Mouse (Mus musculus) embryonic facial prominence, embryonic 14.5 days (tissue): ENCODE data around the gene Dtnb. TPM values are rescaled to one million over a fixed set of nuclear protein-coding genes. Genes with fewer than 3 reads are reported as not detected.

Experiments used
- ATAC-seq: fragments of 200-750 bp; cut with Nextera tagmentation; 2 replicates; pipeline ENCODE4 v1.8.0; 2017; ENCODE audit warnings: low read depth, moderate number of reproducible peaks, moderate TSS enrichment
- DNase-seq: peaks from one replicate; pipeline ENCODE4 v3.0.0-alpha.2; 2015; ENCODE audit warnings: low spot score
- H3K27ac ChIP-seq: fragments of 300-500 bp; sonication (generic); replicated peaks from 2 replicates; pipeline ENCODE4 v1.5.1; 2014; ENCODE audit warnings: low read depth, mild to moderate bottlenecking, low read length, moderate library complexity
- H3K27me3 ChIP-seq: fragments of 300-500 bp; sonication (generic); replicated peaks from 2 replicates; pipeline ENCODE4 v1.6.1; 2014; ENCODE audit warnings: low read length; ENCODE audit not compliant: control insufficient read depth, insufficient read depth
- H3K36me3 ChIP-seq: fragments of 300-500 bp; sonication (generic); 2 replicates; pipeline ENCODE4 v1.6.1; 2014; ENCODE audit warnings: low read length, mixed read lengths; ENCODE audit not compliant: control insufficient read depth, insufficient read depth
- H3K4me1 ChIP-seq: fragments of 300-500 bp; sonication (generic); 2 replicates; pipeline ENCODE4 v1.6.1; 2014; ENCODE audit warnings: antibody characterized with exemption, low read length; ENCODE audit not compliant: control insufficient read depth, insufficient read depth
- H3K4me2 ChIP-seq: fragments of 300-500 bp; sonication (generic); 2 replicates; pipeline ENCODE4 v1.6.1; 2014; ENCODE audit warnings: low read depth, mild to moderate bottlenecking, low read length, moderate library complexity, mixed read lengths
- H3K4me3 ChIP-seq: fragments of 300-500 bp; sonication (generic); 2 replicates; pipeline ENCODE4 v1.5.1; 2014; ENCODE audit warnings: low read depth, mild to moderate bottlenecking, low read length
- H3K9ac ChIP-seq: fragments of 300-500 bp; sonication (generic); 2 replicates; pipeline ENCODE4 v1.6.1; 2014; ENCODE audit warnings: low read depth, mild to moderate bottlenecking, low read length, moderate library complexity, mixed read lengths
- H3K9me3 ChIP-seq: fragments of 300-500 bp; sonication (generic); 2 replicates; pipeline ENCODE4 v1.6.1; 2016; ENCODE audit warnings: low read length; ENCODE audit not compliant: control insufficient read depth
- WGBS: fragments of 180-500 bp; shearing (Covaris S2); extraction: QIAGEN DNeasy Blood & Tissue Kit; methylation state at CpG from one replicate; pipeline ENCODE4 v1.1.7; 2014; 5-methylcytosine and 5-hydroxymethylcytosine counted together
- polyA plus RNA-seq: library from polyadenylated mRNA; unstranded; fragments of >200 nt; fragmentation: Nextera tagmentation; extraction: Ambion mirVana; gene quantifications from 2 replicates; pipeline ENCODE4 v1.2.1, GENCODE M21; 2014

The Dtnb gene
- polyA plus RNA-seq, 1 experiment from 2014 or later, result 27.4 TPM

- Histone ChIP-seq H3K4me3 (peak overlapping the region; percentile 40; the same call in 1 of the 2 replicates), H3K27me3 (no peaks in the 10 kb centered on the region), H3K4me1 (peaks cover 30% of the 10 kb centered on the region), H3K4me2 (peak overlapping the region; percentile 62), H3K9ac (no peak overlapping the region), H3K9me3 (no peaks in the 10 kb centered on the region), H3K36me3 (no peaks in the 10 kb centered on the region), H3K27ac (no peak overlapping the region)
- 55% methylated on average over 7 of the region's 7 CpGs for WGBS
- ATAC-seq (no peak), DNase-seq (no peak)
Observed at GRCm38 (mm10) chr12:3791257-3791656, 219.1 kb downstream of the Dtnb start.

GRCm38 (mm10) chr12:3791732-3792131, 219.6 kb downstream of the Dtnb start:
- peak overlapping the region; percentile 62 for H3K4me2 ChIP-seq
- H3K27ac ChIP-seq, result no peak overlapping the region
- H3K9me3 ChIP-seq, result no peaks in the 10 kb centered on the region
- DNase-seq, result peak; percentile 95
- peak overlapping the region; percentile 61 for H3K9ac ChIP-seq
- peaks cover 28% of the 10 kb centered on the region for H3K4me1 ChIP-seq
- H3K36me3 ChIP-seq, result no peaks in the 10 kb centered on the region
- under 1% methylated on average over 22 of the region's 22 CpGs for WGBS
- ATAC-seq, result peak; percentile 92
- peak overlapping the region; percentile 40 for H3K4me3 ChIP-seq
- H3K27me3 ChIP-seq, result no peaks in the 10 kb centered on the region

DNA sequence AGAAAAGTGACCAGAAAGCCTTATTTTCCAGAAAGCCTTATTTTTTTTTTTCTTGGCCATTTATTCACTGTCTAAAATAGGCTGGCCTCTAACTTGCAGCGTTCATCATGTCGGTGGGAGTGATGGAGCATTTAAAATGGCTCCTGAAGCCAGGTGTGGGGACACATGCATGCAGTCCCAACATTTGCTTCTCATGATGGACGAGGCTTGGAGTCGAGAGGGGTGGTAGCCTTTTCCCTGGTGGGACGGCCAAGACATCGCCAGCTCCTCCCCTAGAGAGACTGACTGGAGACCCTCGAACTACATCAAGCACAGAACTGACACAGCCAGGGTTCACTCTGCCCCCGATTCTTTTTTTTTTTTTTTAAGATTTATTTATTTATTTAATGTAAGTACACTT, 220.1 kb downstream of the Dtnb start:
- H3K9me3 ChIP-seq, result no peaks in the 10 kb centered on the region
- peak overlapping the region; percentile 61 for H3K9ac ChIP-seq
- ATAC-seq (no peak), DNase-seq (no peak)
- peaks cover 23% of the 10 kb centered on the region for H3K4me1 ChIP-seq
- WGBS, result 15% methylated on average over 8 of the region's 8 CpGs
- peak overlapping the region; percentile 62 for H3K4me2 ChIP-seq
- H3K27ac ChIP-seq, result no peak overlapping the region
- H3K27me3 ChIP-seq, result no peaks in the 10 kb centered on the region
- H3K36me3 ChIP-seq, result no peaks in the 10 kb centered on the region
- H3K4me3 ChIP-seq, result peak overlapping the region; percentile 40

- H3K9me3 ChIP-seq, result no peaks in the 10 kb centered on the region
- H3K27ac ChIP-seq, result no peak overlapping the region
- H3K9ac ChIP-seq, result no peak overlapping the region
- H3K4me1 ChIP-seq, result no peaks in the 10 kb centered on the region
- DNase-seq (no peak), ATAC-seq (no peak)
- no peak overlapping the region for H3K4me2 ChIP-seq
- no peaks in the 10 kb centered on the region for H3K36me3 ChIP-seq
- no peaks in the 10 kb centered on the region for H3K27me3 ChIP-seq
- no peak overlapping the region for H3K4me3 ChIP-seq
- WGBS, result 34% methylated on average over 3 of the region's 4 CpGs
Observed at GRCm38 (mm10) chr12:3795569-3795968, 223.4 kb downstream of the Dtnb start.

DNA sequence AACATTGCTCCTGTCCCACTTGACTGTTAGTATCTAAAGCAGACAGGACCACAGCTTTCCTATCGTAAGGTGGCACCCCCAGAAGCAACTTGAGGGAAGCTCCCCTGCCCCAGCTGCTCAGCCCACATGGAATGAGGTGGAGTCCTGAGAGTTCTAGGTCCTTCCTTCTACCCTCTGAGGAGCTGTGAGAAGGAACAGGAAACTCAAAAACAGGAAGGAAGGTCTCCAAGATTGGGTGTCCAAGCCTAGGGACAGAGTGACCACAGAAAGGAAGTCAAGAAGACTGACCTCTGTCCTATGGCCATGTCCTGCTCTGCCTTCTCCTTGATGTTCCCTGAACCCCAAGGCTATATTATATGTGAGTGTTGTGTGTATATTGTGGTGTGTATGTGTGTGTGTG, 227.4 kb downstream of the Dtnb start:
- Histone ChIP-seq H3K27ac (no peak overlapping the region), H3K9me3 (no peaks in the 10 kb centered on the region), H3K27me3 (no peaks in the 10 kb centered on the region), H3K4me2 (no peak overlapping the region), H3K9ac (no peak overlapping the region), H3K4me1 (no peaks in the 10 kb centered on the region), H3K36me3 (no peaks in the 10 kb centered on the region), H3K4me3 (no peak overlapping the region)
- ATAC-seq (no peak), DNase-seq (no peak)
- WGBS, result 78% methylated on average over 1 of the region's 1 CpGs

DNA sequence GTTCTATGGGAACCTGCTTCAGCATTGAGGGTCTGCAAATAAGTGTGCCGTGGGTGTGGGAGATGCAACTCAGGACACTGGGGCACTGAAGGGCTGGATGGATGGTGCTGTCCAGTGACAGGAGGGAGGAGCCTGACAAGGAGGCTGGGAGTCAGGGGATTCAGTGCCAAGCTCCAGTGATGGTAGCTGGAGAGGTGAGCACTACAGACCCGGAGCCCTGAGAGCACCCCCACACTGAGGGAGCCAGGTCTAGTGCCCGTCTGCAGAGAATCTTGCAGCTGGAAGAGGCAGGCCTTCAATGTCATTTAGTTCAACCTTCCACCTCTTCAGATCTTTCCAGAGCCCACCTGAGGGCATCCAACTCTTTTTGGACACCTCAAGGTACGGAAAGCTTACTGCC, 233.7 kb downstream of the Dtnb start, which contains the start of gene Dnmt3a:
Dnmt3a (plus strand) TSS at position 156 of the 400 bp plus-strand sequence.
- Histone ChIP-seq H3K27me3 (no peaks in the 10 kb centered on the region), H3K4me1 (peaks cover 24% of the 10 kb centered on the region), H3K4me2 (peak within 1 kb of the TSS; percentile 90), H3K36me3 (no peaks in the 10 kb centered on the region), H3K9ac (peak within 1 kb of the TSS; percentile 96), H3K4me3 (peak within 1 kb of the TSS; percentile 82), H3K27ac (peak within 1 kb of the TSS; percentile 96), H3K9me3 (no peaks in the 10 kb centered on the region)
- ATAC-seq (no peak; the same call in 1 of the 2 replicates), DNase-seq (no peak)
- WGBS, result 21% methylated on average over 4 of the region's 4 CpGs

DNA sequence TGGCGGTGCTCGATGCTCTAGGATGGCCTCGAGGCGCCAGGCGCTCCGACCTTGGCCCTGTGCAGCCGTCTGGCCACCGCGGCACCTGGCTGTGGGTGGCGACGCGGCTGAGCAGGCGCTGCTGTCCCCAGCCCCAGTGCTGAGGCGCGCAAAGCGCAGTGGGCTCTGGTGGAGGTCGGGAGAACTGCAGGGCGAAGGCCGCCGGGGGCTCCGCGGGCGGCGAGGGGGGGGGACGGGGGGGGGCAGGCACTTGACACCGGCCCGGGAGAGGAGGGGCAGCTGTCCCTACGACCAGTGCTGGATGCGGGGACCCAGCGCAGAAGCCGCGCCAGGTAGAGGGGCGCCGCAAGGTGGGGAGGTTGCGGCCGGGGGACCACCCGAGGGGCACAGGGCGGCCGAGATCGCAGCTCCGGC, 234.1 kb downstream of the Dtnb start:
- Histone ChIP-seq H3K27ac (peak overlapping the region; percentile 96), H3K9ac (peak overlapping the region; percentile 96), H3K4me3 (peak overlapping the region; percentile 82), H3K4me2 (peak overlapping the region; percentile 90), H3K4me1 (peaks cover 29% of the 10 kb centered on the region), H3K9me3 (no peaks in the 10 kb centered on the region), H3K27me3 (no peaks in the 10 kb centered on the region), H3K36me3 (no peaks in the 10 kb centered on the region)
- DNase-seq (peak; percentile 84), ATAC-seq (peak; percentile 84)
- WGBS, result under 1% methylated on average over 12 of the region's 41 CpGs

- peaks cover 34% of the 10 kb centered on the region for H3K4me1 ChIP-seq
Observed at GRCm38 (mm10) chr12:3806703-3807547, 234.7 kb downstream of the Dtnb start.

More at GRCm38 (mm10) chr12:3806703-3807547, 234.7 kb downstream of the Dtnb start:
- H3K9ac ChIP-seq, result peak overlapping the region; percentile 96
- H3K36me3 ChIP-seq, result no peaks in the 10 kb centered on the region
- no peaks in the 10 kb centered on the region for H3K27me3 ChIP-seq
- H3K4me2 ChIP-seq, result peak overlapping the region; percentile 90
- no peaks in the 10 kb centered on the region for H3K9me3 ChIP-seq
- peak; percentile 86 for DNase-seq
- ATAC-seq, result peak; percentile 35
- 0% methylated on average over 10 of the region's 141 CpGs for WGBS
- peak overlapping the region; percentile 96 for H3K27ac ChIP-seq
- peak overlapping the region; percentile 82 for H3K4me3 ChIP-seq
